ENCODE assay signal across 25 mouse cellular contexts in the genomic region with DNA sequence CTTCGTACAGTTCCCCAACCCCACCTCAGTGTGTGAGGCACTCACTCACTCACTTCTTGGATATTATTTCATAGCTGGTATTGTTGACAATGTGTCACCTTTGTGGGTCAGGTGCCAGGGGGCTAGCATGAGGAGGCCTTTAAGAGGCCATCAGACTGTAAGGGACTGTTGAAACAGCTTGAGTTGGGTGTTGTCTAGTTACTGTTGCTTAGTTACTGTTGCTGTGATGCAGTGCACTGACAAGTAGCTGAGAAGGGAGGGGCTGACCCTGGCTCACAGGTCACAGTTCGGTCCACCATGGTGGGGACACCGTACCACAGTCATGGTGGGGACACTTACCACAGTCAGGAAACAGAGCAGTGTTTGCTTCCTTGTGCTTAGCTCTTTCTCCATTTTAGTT. TPM values are rescaled to one million over a fixed set of nuclear protein-coding genes. Genes with fewer than 3 reads are reported as not detected.
"Had no signal": no experiment of that assay in that cellular context is flagged by ENCODE, and none has a peak within 500 bp of the region (broad histone marks: within the 10 kb centered on the region; RNA-seq: fewer than 3 reads in every experiment).

No protein-coding gene starts in this region.

- DNase-seq: gastrocnemius, adult 2 months; gastrocnemius, postnatal 10 days; gastrocnemius, postnatal 25 days; heart, adult 18-20 months; heart, postnatal 10 days; heart, postnatal 36 days; kidney, adult 11 months; kidney, adult 2 months; kidney, adult 9 months; kidney, postnatal 14 days; kidney, postnatal 36 days; layer of hippocampus, adult 9-11 months; layer of hippocampus, postnatal 36 days; left cerebral cortex, postnatal 4 days had no signal

- ATAC-seq: hindbrain, postnatal 0 days; intestine, embryonic 16.5 days had no signal

RNA-seq across cellular contexts. Expression of a gene that starts 2.4 kb away (rescaled TPM):
- total RNA-seq: hematopoietic stem cell, adult 5-6 weeks had no signal

RNA-seq across cellular contexts. Expression of a gene that starts 35.6 kb away (rescaled TPM):
- total RNA-seq: gastrocnemius, adult 2 months; gastrocnemius, postnatal 10 days; gastrocnemius, postnatal 25 days; gastrocnemius, postnatal 4 days; heart, adult 18-20 months; heart, adult 8-10 months; heart, postnatal 10 days; heart, postnatal 36 days; hematopoietic stem cell, adult 5-6 weeks; hindbrain, postnatal 0 days; layer of hippocampus, adult 8-10 months; layer of hippocampus, postnatal 14 days; left cerebral cortex, adult 18-20 months; left cerebral cortex, adult 8-10 months; left cerebral cortex, postnatal 10 days; liver, adult 2 months had no signal
